Mouse (Mus musculus): Measurements from ENCODE around the gene Gm3298. TPM values are rescaled to one million over a fixed set of nuclear protein-coding genes. Genes with fewer than 3 reads are reported as not detected.

Gene Gm3298
- 0.89 TPM in 1 of 2 replicates, not detected in the other for polyA plus RNA-seq (2012; rRNA removed)

GRCm38 (mm10) chr14:5015591-5015990 lies at the start of gene Gm3298:
Gene Gm3298, plus strand, starts transcription at chr14:5015891.

GRCm38 (mm10) chr14:4983635-4984034 lies 32.1 kb upstream of the Gm3298 start, which contains the start of gene Gm8297:
Gene Gm8297, plus strand, starts transcription at chr14:4983935.

GRCm38 (mm10) chr14:5050329-5050728 lies 34.6 kb downstream of the Gm3298 start, which contains the start of gene 4930555G01Rik:
Gene 4930555G01Rik, plus strand, starts transcription at chr14:5050629.

Other genes starting within 250 kb of the Gm3298 start
- gene Gm9602, start 239.6 kb upstream of the Gm3298 start, polyA plus RNA-seq (2012; rRNA removed) = not detected in 2 replicates
- gene Gm3269, start 177.8 kb upstream of the Gm3298 start, polyA plus RNA-seq (2012; rRNA removed) = not detected in 2 replicates
- 1.1 and 3.3 TPM in 2 replicates for gene Gm3264, start 160.3 kb upstream of the Gm3298 start, polyA plus RNA-seq (2012; rRNA removed)
- gene Gm3278, start 123.5 kb upstream of the Gm3298 start, polyA plus RNA-seq (2012; rRNA removed) = 0.07 TPM in 1 of 2 replicates, not detected in the other
- 0.19 TPM in 1 of 2 replicates, not detected in the other for gene Gm8297, start 32.0 kb upstream of the Gm3298 start, polyA plus RNA-seq (2012; rRNA removed)
- not detected in 2 replicates for gene 4930555G01Rik, start 34.7 kb downstream of the Gm3298 start, polyA plus RNA-seq (2012; rRNA removed)
- 3.5 and 7.8 TPM in 2 replicates for gene Gm8281, start 55.1 kb downstream of the Gm3298 start, polyA plus RNA-seq (2012; rRNA removed)
- gene Gm8279, start 115.6 kb downstream of the Gm3298 start, polyA plus RNA-seq (2012; rRNA removed) = not detected in 2 replicates
- 0.76 TPM in 1 of 2 replicates, not detected in the other for gene Gm3317, start 148.6 kb downstream of the Gm3298 start, polyA plus RNA-seq (2012; rRNA removed)
- not detected in 2 replicates for gene Gm8271, start 169.9 kb downstream of the Gm3298 start, polyA plus RNA-seq (2012; rRNA removed)
- not detected in 2 replicates for gene Gm3526, start 244.7 kb downstream of the Gm3298 start, polyA plus RNA-seq (2012; rRNA removed)